Mouse (Mus musculus) heart, adult 9 months (tissue): ENCODE data around the gene Thsd4.
A peak's percentile ranks its signal among the peaks of the same experiment; 100 is the strongest.

Source experiments
- DNase-seq, 2 experiments: peaks; one replicate each; pipeline ENCODE4 v3.0.0; 2022; ENCODE audit warnings: low spot score in 2 of 2

Thsd4 gene

DNA sequence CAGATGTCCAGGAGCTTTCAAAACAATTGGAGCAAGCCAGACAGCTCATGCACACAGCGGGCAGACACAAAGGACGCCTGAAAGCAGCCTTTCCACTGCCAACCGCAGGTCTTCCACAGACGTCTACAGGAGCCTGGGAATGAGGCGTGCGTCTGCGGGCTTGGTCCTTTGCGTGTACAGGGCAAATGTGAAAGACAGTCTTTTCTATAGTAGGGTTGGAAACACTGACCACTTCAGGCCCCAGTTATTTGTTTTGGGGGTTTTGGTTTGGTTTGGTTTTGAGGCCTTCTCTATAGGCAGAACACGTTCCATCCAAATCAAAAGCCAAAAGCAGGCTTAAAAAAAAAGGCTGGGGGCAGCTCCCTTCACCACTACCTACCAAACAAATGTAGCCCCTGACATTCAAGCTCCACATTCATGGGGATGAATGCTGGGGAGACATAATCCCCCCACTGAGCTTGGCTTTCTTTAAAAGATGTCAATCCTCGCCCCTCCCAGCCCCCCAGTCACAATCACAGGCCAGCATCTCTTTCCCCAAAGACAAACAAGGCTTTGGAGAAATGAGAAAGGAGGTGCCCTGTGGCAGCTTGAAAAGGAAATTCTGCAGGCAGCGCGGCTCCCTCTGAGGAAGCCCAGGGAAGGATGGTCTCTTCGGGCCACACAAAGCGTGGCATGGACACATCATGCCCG is 255.1 kb downstream of the Thsd4 start:
- no peak for DNase-seq

DNA sequence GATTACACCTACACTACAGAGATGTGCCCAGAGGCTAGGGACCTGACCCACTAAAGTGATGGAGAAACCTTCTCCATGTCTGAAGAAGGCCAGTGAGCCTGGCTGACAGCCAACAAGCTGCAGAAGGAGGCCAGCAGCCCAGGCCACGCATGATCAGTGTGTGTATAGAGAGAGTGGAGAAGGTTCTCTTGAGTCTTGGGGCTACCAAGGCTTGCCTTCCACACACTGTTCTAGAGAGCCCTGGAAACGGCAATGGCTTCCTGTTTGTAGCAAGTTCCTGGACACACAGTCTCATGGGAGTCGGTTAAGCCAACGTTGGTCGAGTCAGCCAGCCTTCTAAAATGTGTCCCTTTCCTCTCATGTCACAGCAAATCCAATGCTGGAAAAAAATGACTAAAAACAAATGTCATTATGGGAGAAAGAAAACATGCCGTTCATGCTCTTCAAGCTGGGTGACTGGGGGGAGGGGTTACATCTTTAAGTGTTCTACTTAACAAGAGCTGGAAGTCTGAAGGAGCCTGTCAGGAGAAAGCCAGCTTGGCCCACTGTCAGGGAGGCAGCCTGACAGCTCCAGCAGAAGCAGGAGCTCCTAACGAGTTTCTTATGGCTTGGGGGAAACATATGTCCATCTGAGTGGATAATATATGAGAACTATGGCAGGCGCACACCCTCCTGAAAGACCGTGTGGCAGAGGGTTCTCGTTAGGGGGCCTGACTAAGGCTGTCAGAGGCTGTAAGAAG is 257.1 kb downstream of the Thsd4 start:
- DNase-seq: peak; percentile 60 to 67

DNA sequence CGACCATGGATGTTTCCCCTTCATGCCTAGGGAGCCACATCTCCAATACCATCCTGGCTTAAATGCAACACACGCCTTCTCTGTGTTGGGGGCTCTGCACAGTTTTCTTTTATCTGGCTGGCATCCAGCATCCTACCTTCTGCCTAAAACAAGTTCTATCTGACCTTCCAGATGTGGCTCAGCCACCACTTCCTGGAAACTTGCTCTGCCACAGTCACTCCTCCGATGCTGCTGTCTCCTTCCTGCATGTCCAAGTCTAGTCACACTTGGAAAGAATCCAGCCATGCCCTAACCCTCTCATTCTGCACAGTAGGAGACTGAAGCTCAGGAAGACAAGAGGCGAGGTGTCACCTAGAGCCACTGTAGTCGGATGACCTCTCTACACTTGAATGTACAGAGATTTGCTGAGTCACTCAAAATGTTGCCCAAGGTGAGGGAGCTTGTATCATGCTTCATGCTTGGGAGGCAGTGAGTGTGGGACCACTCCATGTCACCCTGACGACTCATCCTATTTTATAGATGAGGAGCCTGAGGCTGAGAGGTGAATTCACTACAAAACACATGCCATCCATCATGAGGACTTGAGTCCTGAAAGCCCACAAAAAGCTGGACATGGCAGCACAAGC is 259.2 kb downstream of the Thsd4 start:
- no peak for DNase-seq

DNA sequence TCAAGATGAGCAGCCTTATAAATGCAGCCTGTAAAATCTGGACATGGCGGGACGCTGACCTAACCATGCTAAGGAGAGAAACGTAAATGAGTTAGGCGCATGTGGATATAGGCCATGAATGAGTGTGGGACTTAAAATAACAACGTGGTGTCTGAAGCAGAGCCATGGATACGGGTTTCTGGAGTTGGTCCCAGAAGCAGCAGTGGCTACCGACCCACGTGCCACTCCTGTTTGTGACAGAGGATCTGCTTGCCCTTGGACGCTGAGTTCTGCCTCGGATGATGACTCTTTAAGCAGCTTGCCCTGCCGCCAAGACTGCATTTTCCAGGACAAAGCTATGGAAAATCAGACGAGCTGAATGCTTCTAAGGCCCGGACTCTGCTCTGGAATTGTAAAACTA is 262.2 kb downstream of the Thsd4 start:
- DNase-seq: peak; percentile 15 to 38

DNA sequence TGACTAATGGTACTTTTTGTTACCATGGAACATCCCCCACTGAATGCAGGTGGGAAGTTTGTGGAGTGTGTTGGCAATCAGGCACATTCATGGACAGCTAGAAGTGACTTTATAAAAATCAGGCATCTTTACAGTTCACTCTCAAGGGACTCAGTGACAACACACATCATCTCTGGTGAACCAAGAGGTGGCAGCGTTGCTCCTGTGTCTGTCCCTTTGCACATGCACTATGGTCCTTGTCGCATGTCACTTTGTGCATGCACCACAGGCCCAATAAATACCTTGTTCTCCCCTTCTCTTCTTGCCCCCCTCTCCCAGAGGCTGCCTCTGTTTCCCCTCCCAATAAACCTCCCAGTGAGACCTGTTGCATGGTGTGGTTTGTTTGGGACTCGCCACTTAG is 270.1 kb downstream of the Thsd4 start:
- DNase-seq: no peak

DNA sequence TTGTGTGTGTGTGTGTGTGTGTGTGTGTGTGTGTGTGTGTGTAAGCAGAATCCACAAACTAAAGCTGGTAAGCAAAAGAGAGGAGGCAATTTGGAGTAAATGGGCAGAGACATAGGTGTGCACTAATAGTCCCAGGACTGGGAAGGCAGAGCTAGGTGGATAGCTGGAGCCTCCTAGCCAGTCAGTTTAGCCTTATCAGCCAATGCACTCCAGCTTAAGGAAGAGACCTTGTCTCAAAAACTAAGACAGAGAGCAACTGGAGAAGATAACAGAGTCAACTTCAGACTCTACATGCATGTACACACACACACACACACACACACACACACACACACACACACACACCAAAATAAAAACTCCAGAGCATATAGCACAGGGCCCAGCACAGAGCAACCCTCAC is 271.4 kb downstream of the Thsd4 start:
- no peak for DNase-seq

DNA sequence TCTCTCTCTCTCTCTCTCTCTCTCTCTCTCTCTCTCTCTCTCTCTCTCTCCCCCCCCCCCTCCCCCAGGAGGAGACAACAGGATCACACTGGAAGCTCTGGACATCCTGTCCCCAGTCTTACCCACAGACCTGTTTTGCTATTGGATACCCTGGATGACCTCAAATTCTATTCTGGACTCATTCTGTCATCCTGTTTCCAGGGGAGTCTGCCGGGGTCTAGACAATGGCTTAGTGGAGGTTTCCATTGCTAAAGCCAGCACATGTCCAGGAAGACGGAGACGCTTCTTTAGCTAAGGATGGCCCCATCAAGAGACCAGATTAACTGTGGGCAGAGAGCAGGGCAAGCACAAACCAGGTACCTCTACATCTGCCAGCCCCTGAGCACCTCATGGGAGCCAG is 273.8 kb downstream of the Thsd4 start:
- DNase-seq: peak in 1 of 2 experiments; percentile 9

DNA sequence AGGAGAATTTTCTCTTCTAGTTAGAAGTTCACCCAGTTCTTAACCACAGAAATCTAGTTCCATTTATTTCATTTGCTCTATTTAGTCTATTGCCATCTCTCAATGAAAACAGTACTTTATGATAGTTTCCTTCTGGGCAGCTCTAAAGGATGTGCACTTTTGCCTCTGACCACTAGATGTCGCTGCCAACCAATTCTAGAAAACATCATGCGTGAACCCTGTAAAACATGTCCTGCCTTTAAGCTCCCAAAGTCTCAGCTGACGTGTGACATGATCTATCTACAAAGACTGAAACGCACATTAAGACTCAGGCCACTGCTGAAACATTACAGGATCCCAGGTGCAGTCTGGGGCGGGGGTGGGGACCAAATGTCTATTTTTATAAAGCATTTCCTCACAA is 276.9 kb downstream of the Thsd4 start:
- DNase-seq: peak; percentile 12 to 66

DNA sequence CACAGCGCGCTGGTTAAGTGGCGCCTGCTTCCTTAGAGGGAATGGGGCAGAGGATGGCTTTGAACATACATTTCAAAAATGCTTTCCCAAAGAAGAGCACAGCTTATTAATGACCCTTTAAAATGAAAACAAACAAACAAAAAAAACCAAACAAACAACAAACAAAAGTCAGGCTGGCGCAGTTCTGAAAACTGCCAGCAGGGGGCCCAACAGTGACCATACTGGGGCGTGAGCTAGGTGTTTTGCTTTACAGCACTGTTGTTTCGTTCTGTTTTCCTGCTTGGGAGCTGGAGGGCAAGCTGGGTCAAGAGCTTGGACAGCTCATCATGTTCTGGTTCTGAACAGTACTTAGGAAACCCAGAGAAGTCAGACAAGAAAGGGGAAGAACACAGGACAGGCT is 278.3 kb downstream of the Thsd4 start:
- DNase-seq: no peak

DNA sequence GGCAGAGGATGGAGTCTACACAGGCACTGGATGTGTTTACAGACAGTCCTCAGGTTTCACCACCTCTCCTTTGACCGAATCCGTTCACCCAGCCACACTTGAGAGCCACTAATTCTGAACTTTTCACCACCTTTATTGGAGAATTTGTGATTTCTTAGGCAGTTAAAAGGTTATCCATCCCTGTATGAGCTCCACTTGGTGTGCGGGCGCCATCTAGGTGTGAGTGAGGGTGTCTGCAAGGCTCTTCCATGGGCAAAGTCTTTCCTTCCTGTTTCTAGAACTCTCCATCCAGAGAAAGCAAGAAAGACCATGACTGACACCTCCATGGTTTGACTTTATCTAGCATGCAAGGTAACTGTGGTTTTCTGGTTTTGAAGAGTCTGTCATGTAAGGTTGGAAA is 284.2 kb downstream of the Thsd4 start:
- no peak for DNase-seq

DNA sequence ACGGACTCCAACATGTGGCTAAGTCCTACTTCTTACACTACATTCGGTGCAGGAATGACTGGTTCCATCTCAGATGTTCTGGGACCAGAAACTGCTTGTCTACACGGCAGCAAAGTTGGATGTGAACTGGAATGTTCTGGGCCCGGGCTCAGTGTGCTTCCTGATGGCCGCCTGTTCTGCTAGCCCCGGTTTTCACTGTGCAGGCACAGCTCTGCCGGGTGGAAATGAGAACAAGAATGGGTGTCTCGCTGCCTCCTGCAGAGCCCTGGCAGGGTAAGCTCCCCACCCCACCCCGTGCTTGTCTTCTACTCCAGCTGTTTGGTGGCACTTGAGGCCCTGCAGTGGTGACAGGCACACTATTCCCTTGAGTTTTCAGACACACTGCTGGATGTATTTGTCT is 285.7 kb downstream of the Thsd4 start:
- peak in 1 of 2 experiments; percentile 4 for DNase-seq

DNA sequence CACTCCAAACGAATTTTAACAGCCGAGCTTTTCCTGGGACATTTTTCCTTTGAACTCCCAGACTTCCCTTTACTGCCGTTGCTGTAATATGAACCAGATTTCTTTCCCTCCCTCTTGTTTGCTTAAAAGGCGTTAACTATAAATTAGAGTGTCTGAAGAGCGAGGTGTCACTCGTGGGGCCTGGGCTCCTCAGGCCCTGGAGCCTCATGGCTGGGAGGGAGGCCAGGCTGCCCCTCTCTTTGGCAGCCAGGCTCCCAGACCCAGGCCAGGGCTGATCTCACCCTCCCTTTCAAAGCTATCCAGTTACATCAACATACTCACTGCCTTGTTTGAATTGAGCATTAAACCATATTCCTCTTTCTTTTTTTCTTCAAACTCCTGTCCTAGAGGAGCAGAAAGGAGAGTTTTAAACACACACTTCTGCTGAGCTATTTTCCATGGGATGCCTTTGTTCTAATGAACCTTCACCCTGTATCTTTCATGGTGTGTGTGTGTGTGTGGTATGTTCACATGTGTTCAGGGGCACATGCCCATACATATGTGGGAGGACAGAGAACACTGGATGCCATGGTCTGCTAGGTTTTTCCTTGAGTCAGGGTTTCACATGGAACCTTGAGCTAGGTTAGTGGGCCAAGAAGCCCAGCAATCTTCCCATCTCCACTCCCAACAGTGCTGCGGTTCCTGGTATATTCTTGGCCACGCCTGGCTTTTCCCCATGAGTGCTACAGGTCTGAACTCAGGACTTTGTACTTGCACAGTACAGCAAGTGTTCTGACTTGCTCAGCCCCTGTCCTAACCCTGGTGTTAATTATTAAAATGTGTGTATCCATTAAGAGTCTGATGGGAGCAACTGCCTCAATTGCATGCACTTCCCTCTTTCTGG is 287.4 kb downstream of the Thsd4 start:
- no peak for DNase-seq

DNA sequence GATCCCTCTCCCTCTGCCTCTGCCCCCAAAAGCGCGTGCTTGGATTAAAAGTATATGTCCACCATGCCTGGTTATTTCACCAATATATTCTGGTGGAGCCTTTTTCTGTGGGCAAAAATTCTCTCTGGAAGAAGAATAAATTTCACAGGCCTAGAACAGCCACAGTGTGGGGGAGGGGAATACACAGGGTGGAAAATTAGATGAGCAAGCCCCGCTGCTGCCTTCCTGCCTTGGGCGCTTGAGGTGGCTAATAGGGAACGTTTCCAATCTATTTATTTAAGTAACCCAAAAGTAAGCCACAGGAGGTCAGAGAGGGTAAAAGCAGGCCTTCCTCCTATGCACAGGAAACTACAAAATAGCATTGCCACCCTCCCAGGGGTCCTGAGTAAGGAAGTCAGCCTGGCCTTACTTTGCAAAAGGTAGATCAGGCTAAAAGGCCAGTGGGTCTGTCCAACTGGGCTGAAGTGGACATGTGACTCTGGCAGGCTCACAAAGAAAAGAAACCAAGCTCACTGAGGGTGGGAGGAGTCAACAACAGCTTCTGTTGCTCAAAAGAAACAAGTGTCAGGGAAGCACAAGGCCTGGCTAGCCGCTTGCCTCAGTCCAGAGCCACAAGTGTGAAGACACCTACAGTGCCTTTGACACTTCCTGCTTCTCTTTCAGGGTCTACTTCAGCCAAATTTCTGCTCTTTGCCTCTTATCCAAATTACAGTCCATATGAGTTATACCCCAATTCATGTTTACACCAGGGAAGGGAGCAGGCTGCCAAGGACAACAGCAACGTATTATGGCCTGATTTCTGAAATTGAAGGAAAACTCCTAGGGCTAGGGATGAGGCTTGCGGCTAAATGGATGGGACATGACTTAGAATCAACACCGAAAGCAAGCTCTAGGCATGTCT is 289.6 kb downstream of the Thsd4 start:
- DNase-seq: no peak

DNA sequence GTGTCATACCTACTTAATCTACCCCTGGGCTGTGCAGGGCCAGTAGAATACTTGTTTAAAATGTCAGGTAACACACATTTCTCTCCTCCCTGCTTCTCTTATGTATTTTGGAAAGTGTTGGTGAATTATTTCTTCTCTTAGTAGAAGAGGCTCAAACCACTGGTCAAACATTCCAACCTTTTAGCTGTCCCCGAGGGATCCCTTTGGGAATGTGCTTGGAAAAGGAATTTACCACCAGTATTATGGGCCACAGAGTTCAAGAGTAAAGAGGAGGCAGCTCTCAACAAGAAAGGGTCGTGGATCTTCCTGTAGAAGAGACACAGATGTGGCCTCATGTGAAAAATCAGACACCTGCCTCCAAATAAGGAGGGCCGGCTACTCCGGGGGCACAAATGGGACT is 292.4 kb downstream of the Thsd4 start:
- no peak for DNase-seq

DNA sequence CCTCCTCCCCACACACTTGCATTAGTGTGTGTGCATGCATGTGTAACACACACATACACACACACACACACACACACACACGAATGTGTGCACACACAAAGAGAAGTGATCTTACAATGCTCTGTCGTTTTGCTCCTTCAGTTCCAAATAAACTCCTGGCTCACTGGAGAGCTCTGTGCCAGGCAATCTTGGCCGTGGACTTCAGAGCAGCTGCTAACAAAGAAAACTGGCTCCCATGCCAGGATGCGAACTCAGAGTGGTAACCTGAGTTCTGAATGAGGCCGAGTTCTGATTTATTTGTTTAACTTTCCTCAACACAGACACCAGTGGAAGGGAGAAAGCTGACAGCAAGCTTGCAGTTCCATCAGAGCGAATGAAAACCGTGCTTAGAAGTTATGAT is 294.1 kb downstream of the Thsd4 start:
- no peak for DNase-seq

DNA sequence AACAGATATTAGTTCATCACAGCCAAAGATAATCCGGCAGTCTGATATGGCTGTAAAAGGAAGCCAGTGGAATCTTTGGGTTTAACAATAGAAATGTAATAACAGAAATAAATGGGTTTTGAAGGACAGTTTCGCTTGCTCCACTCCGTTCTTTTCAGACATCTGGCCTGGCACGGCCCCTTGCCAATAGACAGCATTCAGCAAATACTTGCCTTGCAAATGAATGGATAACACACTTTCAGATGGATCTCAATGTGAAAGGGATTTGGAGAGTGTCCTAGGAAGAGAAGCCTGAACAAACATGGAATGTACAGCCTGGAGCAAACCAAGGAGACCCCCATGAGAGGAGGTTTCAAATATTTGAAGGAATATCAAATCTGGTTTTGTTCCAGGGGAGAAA is 295.2 kb downstream of the Thsd4 start:
- DNase-seq: no peak

DNA sequence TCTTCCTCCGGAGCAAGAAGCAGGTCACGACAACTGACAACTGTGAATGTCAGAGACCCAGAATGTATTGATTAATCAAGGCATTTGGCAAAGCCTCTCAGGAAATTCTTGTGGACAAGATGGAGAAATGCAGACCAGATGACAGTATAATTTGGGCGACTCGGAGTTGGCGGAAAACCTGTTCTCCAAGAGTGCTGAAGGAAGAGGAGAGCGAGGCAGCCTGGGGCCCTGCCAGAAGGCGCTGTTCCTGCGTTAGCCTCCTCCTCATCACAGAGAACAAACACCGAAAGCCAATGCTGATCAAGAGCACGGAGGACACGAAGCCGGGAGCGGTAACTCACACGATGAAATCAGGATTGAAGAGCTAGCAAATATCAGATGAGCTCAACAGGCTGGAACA is 295.7 kb downstream of the Thsd4 start:
- DNase-seq: no peak

DNA sequence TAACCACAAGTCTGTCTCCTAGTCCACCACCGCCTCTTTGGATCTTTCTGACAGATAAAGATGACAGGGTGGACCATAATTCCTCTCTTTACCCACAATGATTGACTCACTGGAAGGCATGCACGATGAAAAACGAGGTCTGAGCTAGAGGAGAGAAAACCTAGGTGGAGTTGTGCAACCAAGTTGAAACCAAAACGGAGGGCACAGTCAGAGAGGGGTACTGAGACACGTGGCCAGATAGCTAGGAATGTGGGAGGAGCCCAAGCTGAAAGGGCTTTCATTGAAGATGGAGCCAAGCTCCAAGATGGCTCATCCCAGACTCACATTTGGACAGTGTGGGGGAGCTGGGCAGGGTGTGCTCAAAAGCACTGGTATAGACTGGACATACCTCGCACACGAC is 296.4 kb downstream of the Thsd4 start:
- no peak for DNase-seq

DNA sequence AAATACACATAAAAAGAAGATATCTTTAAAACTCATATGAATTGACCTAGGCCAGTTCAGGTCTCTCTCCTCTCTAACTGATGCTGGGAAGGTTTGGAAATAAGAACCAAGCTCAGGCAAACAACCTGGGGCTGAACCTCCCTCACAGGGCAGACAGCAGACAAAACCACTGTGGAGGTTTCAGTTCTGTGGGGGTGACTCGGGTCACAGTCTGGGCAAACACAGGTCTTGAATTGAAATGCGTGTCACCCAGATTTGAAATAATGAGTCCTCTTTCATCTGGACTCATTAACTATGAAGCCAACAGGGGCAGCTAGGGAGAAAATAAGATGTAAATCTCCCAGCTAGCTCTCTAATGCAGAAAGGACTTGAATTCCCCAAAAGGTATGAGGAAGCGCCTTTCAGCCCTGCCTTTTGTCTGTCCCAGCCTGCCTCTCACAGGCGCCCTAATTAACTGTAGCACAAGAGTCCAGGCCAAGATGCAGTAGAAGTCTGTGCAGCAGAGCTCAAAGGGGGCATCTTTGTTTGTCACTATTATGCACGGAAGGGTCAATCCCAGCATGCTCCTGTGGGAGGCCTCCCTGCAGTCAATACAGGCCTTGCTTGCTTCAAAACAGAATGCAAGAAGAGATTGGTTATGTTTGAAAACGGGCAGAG is 297.7 kb downstream of the Thsd4 start:
- DNase-seq: no peak

DNA sequence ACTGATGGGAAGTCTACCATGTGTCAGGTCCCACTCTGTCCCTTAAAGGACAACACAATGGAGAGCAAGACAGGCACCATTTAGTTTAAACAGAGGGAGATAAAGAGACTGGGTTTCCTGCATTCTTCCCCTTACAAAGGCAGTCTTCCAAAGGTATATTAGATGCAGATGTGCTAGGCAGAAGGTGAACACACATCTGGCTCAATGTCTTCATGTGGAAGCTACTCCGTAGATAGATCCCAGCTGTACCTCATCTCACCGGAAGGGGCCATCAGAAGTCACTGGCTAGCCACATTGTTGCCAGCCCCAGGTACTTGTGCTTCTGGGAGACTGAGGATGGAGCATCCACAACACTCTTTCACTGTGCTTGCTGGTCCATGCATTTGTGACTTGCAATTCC is 301.4 kb downstream of the Thsd4 start:
- no peak for DNase-seq

DNA sequence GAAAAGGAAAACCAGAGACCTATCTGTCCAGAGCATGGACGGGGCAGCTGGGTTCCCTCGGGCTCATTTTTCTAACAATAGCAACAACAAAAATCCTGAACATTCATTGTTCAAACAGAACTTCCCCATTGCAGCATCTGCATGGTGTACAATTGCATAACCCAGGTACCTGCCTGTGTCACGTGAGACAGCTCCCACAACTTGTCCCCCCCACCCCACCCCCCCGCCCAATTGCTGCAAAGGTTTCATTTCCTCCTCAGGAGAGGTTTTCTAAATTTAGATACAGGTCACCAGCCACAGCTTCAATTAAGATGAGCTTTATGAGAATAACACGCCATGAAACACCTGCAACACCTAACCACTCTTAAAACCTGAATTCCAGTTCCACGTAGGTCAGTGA is 303.4 kb downstream of the Thsd4 start:
- DNase-seq: no peak
